Mouse (Mus musculus) heart, embryonic 16.5 days (tissue): Measurements from ENCODE around the gene Dcakd. TPM values are rescaled to one million over a fixed set of nuclear protein-coding genes. Genes with fewer than 3 reads are reported as not detected.

Source experiments
- ATAC-seq: fragments of 200-750 bp; cut with Nextera tagmentation; replicated peaks from 2 replicates; pipeline ENCODE4 v1.8.0; 2017; ENCODE audit warnings: moderate number of reproducible peaks; ENCODE audit not compliant: insufficient read depth, low FRiP score; ENCODE audit errors: extremely low read depth
- H3K27ac ChIP-seq: fragments of 300-500 bp; sonication (generic); 2 replicates; pipeline ENCODE4 v1.5.1; 2014; ENCODE audit warnings: mild to moderate bottlenecking, low read length, control low read depth, moderate library complexity
- H3K27me3 ChIP-seq: fragments of 300-500 bp; sonication (generic); 2 replicates; pipeline ENCODE4 v1.6.1; 2014; ENCODE audit warnings: low read length, mixed read lengths; ENCODE audit not compliant: control insufficient read depth, insufficient read depth
- H3K36me3 ChIP-seq: fragments of 300-500 bp; sonication (generic); 2 replicates; pipeline ENCODE4 v1.6.1; 2014; ENCODE audit not compliant: control insufficient read depth, insufficient read depth
- H3K4me1 ChIP-seq: fragments of 300-500 bp; sonication (generic); 2 replicates; pipeline ENCODE4 v1.6.1; 2014; ENCODE audit warnings: low read length, mixed read lengths; ENCODE audit not compliant: control insufficient read depth, insufficient read depth
- H3K4me2 ChIP-seq: fragments of 300-500 bp; sonication (generic); 2 replicates; pipeline ENCODE4 v1.6.1; 2014; ENCODE audit warnings: low read depth, mild to moderate bottlenecking, control low read depth, low read length
- H3K4me3 ChIP-seq: fragments of 300-500 bp; sonication (generic); 2 replicates; pipeline ENCODE4 v1.5.1; 2014; ENCODE audit warnings: mild to moderate bottlenecking, control low read depth, low read length
- H3K9ac ChIP-seq: fragments of 300-500 bp; sonication (generic); 2 replicates; pipeline ENCODE4 v1.6.1; 2014; ENCODE audit warnings: low read length, control low read depth
- H3K9me3 ChIP-seq: fragments of 300-500 bp; sonication (generic); replicated peaks from 2 replicates; pipeline ENCODE4 v1.6.1; 2016; ENCODE audit warnings: low read length; ENCODE audit not compliant: control insufficient read depth
- WGBS: fragments of 180-500 bp; shearing (Covaris S2); extraction: QIAGEN DNeasy Blood & Tissue Kit; methylation state at CpG from one replicate; pipeline ENCODE4 v1.1.7; 2014; 5-methylcytosine and 5-hydroxymethylcytosine counted together
- polyA plus RNA-seq: library from polyadenylated mRNA; unstranded; fragments of >200 nt; fragmentation: Nextera tagmentation; extraction: Ambion mirVana; gene quantifications from 2 replicates; pipeline ENCODE4 v1.2.1, GENCODE M21; 2015

The Dcakd gene
- polyA plus RNA-seq, 1 experiment from 2014 or later, result 66.9 TPM

DNA sequence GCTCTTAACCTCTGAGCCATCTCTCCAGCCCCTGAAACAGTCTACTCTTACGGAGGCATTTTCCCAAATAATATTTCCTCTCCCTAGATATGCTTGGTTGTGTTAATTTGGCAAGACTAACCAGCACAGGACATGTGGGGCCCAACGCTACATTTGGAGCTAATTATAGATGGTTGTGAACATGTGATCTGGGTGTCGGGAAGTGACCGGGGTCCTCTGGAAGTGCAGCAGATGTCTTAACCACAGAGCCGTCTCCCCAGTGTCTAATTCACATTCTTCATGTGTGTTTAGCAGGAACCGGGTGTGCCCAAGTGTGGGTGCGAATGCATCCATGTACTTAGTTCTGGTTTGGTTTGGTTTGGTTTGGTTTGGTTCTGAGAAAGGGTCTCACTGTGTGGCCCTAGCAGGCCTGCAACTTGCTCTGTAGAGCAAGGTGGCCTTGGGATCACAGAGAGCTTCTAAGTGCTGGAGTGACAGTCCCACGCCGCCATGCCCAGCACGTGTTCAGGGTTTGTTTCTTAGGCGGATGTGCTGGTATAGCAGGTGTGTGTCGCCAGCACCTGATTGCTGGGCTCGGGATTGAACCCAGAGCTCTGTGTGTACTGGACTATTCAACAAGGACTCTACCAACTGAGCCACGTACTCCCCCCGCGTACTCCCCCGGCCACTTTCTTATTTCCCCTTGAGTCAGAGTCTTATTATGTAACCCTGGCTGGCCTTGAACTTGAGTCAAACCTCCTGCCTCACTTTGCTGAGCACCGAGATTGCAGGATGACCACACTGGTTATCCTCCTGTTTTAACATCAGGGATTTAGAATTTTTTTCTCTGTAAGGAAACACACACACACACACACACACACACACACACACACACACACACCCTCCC, 25.3 kb upstream of the Dcakd start:
- ATAC-seq, result no peak
- H3K4me3 ChIP-seq, result no peak overlapping the region
- no peak overlapping the region for H3K9ac ChIP-seq
- H3K36me3 ChIP-seq, result peaks cover 24% of the 10 kb centered on the region
- H3K27me3 ChIP-seq, result no peaks in the 10 kb centered on the region
- 75% methylated on average over 18 of the region's 18 CpGs for WGBS
- H3K9me3 ChIP-seq, result no peaks in the 10 kb centered on the region
- H3K4me2 ChIP-seq, result no peak overlapping the region
- H3K27ac ChIP-seq, result peak overlapping the region; percentile 67
- H3K4me1 ChIP-seq, result peaks cover 26% of the 10 kb centered on the region

DNA sequence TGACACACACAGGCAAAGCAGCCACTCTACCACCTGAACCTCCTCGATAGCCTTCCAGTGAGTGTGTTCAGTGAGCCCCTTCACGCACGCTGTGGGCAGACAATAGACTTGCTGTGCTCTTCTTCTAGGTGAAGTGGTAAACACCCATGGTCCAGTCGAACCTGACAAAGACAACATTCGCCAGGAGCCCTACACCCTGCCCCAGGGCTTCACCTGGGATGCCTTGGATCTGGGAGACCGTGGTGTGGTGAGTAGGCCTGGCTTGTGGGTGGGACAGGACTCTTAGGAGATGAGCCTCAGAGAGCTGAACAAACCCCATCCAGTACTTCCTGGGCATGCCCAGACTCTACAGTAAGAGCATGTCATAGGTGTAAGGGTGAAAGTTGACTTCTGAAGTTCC, 23.9 kb upstream of the Dcakd start:
- no peak for ATAC-seq
- Histone ChIP-seq H3K27ac (peak overlapping the region; percentile 84), H3K4me1 (peaks cover 21% of the 10 kb centered on the region), H3K36me3 (peaks cover 17% of the 10 kb centered on the region), H3K4me3 (no peak overlapping the region), H3K4me2 (no peak overlapping the region), H3K9ac (peak overlapping the region; percentile 16; the same call in 1 of the 2 replicates), H3K27me3 (no peaks in the 10 kb centered on the region), H3K9me3 (no peaks in the 10 kb centered on the region)
- WGBS, result 81% methylated on average over 6 of the region's 6 CpGs

DNA sequence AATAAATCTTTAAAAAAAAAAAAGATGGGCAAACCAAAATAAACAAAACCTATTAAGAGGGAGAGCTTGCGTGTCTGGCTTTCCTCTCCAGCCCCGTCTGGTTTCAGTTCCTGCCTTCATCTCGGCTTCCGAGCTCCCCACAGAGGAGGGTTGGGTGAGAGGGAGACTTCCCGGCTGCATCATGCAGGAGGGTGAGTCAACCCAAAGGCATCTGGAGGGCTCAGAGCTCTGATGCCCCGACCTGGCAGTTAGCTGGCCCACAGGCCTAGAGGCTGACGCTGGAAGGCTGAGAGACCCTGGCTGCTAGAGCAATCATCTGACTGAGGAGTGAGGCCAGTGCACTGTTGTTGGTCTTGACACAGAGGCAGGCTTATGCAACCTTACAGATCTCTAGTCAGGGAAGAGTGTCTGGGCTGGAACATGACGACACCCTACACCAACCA, 23.1 kb upstream of the Dcakd start:
- H3K36me3 ChIP-seq, result peaks cover 23% of the 10 kb centered on the region
- WGBS, result 14% methylated on average over 8 of the region's 8 CpGs

DNA sequence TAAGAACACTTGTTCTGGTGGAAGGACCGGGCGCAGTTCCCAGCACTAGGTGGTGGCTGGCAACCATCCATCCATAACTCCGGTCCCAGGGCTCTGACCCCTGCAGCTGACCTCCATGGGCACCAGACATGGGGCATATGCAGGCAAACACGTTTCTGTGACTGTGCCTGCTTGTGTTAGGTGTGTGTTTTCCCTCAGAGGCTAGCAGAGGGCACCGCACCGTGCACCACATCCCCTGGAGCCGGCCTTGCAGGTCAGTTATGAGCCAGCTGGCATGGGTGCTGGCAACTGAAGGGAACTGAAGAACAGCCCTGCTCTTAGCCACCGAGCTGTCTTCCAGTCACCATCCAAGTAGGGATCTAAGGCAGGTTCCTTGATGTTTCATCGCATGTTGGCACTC, 22.0 kb upstream of the Dcakd start:
- Histone ChIP-seq H3K27ac (no peak overlapping the region), H3K9me3 (no peaks in the 10 kb centered on the region), H3K4me1 (peaks cover 21% of the 10 kb centered on the region), H3K4me3 (no peak overlapping the region), H3K27me3 (no peaks in the 10 kb centered on the region), H3K4me2 (no peak overlapping the region), H3K36me3 (peaks cover 25% of the 10 kb centered on the region), H3K9ac (no peak overlapping the region)
- WGBS, result 85% methylated on average over 9 of the region's 9 CpGs
- ATAC-seq, result no peak

More for the DNA sequence above, 23.1 kb upstream of the Dcakd start:
- H3K4me1 ChIP-seq, result peaks cover 21% of the 10 kb centered on the region
- no peak overlapping the region for H3K4me2 ChIP-seq
- H3K9me3 ChIP-seq, result no peaks in the 10 kb centered on the region
- peak overlapping the region; percentile 16; the same call in 1 of the 2 replicates for H3K9ac ChIP-seq
- peak; percentile 87 for ATAC-seq
- no peak overlapping the region for H3K4me3 ChIP-seq
- peak overlapping the region; percentile 84 for H3K27ac ChIP-seq
- H3K27me3 ChIP-seq, result no peaks in the 10 kb centered on the region

DNA sequence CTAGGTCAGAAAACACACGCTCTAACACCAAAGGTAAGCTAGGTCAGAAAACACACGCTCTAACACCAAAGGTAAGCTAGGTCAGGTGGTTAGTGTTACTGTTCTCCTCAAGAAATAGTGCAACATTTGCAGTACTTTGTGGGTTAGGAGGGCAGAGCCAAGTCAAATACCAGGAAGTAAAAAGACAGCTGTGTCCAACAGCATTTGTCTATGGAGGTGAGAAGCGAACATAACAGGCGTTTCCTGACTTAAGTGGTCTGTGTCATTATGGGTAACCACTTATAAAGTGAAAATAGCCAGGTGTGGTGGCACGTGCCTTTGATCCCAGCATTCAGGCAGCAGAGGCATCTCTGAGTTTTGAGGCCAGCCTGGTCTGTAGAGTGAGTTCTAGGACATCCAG, 21.5 kb upstream of the Dcakd start:
- WGBS, result 83% methylated on average over 5 of the region's 5 CpGs
- Histone ChIP-seq H3K36me3 (peaks cover 30% of the 10 kb centered on the region), H3K9me3 (no peaks in the 10 kb centered on the region), H3K9ac (no peak overlapping the region), H3K27ac (no peak overlapping the region), H3K4me2 (no peak overlapping the region), H3K27me3 (no peaks in the 10 kb centered on the region), H3K4me1 (peaks cover 21% of the 10 kb centered on the region), H3K4me3 (no peak overlapping the region)
- no peak for ATAC-seq

DNA sequence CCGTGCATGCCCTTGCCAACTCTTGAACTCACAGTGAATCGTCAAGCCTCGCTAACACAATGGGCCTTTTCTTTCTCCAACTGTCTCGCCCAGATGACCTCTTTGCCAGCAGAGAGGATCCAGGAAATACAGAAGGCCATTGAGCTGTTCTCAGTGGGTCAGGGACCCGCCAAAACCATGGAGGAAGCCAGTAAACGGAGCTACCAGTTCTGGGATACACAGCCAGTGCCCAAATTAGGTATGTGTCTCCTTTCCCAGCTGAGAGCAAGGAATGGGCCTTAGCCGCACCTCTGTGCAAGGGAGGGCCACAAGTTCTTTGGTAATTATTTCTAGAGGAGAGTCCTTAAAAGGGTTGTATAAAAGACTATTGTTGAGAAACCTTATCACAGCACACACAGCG, 18.2 kb upstream of the Dcakd start:
- no peak overlapping the region for H3K4me2 ChIP-seq
- no peak overlapping the region for H3K4me3 ChIP-seq
- H3K4me1 ChIP-seq, result no peaks in the 10 kb centered on the region; the same call in 1 of the 2 replicates
- WGBS, result 69% methylated on average over 8 of the region's 8 CpGs
- H3K36me3 ChIP-seq, result peaks cover 36% of the 10 kb centered on the region
- H3K27ac ChIP-seq, result no peak overlapping the region
- H3K27me3 ChIP-seq, result no peaks in the 10 kb centered on the region
- no peaks in the 10 kb centered on the region for H3K9me3 ChIP-seq
- no peak for ATAC-seq
- H3K9ac ChIP-seq, result no peak overlapping the region

DNA sequence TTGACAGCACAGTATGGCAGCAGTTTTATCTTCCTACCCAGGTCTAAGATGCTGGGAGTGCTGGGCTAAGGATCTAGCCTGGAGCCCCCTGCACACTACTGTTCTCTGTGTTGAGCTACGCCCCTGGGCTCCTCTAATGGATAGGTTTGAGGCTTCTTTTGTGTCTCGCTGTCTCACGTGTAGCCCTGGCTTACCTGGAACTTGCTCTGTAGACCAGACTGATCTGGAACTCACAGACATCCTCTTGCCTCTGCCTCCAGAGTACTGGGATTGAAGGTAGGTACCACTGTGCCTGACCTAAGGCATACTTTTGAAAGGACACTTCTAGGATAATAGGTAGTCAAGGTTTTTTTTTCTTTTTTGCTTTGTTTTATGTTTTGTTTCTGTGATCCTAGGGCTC, 15.8 kb upstream of the Dcakd start:
- no peaks in the 10 kb centered on the region for H3K4me1 ChIP-seq
- H3K4me2 ChIP-seq, result no peak overlapping the region
- WGBS, result 96% methylated on average over 3 of the region's 3 CpGs
- H3K9me3 ChIP-seq, result no peaks in the 10 kb centered on the region
- H3K27ac ChIP-seq, result no peak overlapping the region
- no peaks in the 10 kb centered on the region for H3K27me3 ChIP-seq
- H3K9ac ChIP-seq, result no peak overlapping the region
- no peak overlapping the region for H3K4me3 ChIP-seq
- ATAC-seq, result no peak
- H3K36me3 ChIP-seq, result peaks cover 33% of the 10 kb centered on the region

DNA sequence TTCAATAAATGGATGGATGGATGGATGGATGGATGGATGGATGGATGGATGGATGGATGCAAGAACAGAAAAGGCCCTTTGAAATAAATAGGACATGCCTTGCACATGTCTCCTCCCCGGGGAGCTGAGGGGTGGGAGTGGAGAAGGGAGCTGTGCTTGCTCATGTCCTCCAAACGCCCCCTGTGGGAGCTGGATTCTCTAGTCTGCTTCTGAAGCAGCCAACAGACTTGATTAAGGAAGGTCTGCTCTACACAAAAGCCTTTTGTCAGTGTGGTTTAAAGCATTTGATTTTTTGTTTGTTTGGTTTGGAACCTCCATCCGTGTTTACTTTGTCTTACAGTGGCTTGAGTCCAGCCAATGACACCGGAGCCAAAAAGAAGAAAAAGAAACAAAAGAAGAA, 14.7 kb upstream of the Dcakd start:
- Histone ChIP-seq H3K9ac (no peak overlapping the region), H3K4me1 (0 out of 2 replicates have a peak, but pooled peaks cover 2% of the 10 kb centered on the region), H3K27ac (no peak overlapping the region), H3K4me2 (no peak overlapping the region), H3K36me3 (peaks cover 36% of the 10 kb centered on the region), H3K27me3 (no peaks in the 10 kb centered on the region), H3K4me3 (no peak overlapping the region), H3K9me3 (no peaks in the 10 kb centered on the region)
- WGBS, result 69% methylated on average over 4 of the region's 4 CpGs
- ATAC-seq, result no peak

DNA sequence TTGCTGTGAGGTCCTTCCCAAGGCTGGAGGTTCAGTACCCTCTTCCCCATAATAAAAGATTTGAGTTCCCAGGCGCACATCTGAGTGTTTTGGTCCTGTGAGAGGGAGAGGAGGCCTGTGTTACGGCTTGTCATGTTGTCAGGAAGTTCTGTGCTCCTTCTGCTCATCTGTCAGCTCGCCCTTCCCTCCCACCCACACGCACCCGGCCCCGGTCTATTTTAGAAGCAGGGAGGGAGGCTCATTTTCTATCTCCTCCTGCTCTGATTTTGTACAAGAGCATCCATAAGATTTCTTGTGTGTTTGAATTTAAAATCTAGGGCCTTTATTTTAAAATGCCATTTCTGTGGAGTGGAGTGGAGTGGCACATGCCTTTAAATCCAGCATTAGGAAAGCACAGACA, 9.9 kb upstream of the Dcakd start:
- Histone ChIP-seq H3K27me3 (no peaks in the 10 kb centered on the region), H3K4me2 (no peak overlapping the region), H3K27ac (no peak overlapping the region), H3K9ac (no peak overlapping the region), H3K4me1 (peaks cover 5% of the 10 kb centered on the region; the same call in 1 of the 2 replicates), H3K9me3 (no peaks in the 10 kb centered on the region), H3K4me3 (no peak overlapping the region), H3K36me3 (peaks cover 3% of the 10 kb centered on the region; the same call in 1 of the 2 replicates)
- no peak for ATAC-seq
- WGBS, result 51% methylated on average over 6 of the region's 6 CpGs
